Mouse (Mus musculus) liver, adult 2 months (tissue): ENCODE results near the gene Mmp24.

ENCODE experiments used
- CTCF ChIP-seq: fragments of 200-500 bp; IDR thresholded peaks from 2 replicates; pipeline ENCODE4 v1.5.1; 2011; ENCODE audit warnings: low read depth, low read length, control low read depth
- POLR2A ChIP-seq: fragments of 200-500 bp; IDR thresholded peaks from 2 replicates; pipeline ENCODE4 v1.6.1; 2011; ENCODE audit warnings: low read length, control low read depth; ENCODE audit not compliant: insufficient read depth; ENCODE audit errors: extremely low read depth

GRCm38 (mm10) chr2:155812637-155813036 lies 37.5 kb downstream of the Mmp24 start:
- TF ChIP-seq POLR2A (no peak), CTCF (no peak)
